Mouse (Mus musculus): ENCODE measurements at regions not wholly inside any gene's neighbourhood (a gene's known extent, or its start where the extent isn't known, plus 50 kb on each side); places are given as distances from the start of the nearest gene placed in this dataset.

DNA sequence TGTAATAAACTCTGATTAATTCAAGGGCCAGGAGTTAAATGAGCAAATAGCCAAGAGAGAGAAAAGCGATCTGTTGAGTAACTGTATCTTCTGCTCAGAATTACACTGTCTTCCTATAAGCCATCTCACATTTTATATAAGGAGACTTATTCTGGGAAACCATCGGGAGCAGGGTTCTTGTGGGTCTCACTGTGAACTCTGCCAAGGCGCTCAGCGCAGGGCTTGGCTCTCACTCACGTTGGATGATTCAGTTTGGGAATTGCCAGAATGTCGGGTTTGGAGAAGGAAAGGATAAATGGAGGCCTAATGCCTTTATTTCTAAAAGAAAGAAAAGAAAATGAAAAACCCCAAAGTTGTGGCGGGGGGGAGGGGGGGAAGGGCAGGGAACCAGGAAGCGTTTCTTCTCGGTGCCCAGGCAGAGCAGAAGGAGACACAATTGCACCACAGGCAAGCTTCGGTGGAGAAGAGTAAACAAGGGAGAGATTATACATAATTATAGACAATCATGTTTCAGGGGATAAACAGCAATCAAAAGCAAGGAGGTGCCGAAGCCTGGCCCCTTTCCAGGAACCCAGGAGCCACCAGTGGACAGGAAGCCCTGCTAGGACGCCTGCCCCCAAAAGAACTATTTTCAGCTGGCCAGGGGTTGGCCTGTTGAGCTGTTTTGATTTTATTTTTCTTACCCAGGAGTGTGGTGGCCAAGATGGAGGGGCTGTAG is 60.5 kb upstream of the Neo1 start:
- Histone ChIP-seq H3K9me3 (ENCODE audit: control insufficient read depth, low read length) (no peaks in the 10 kb centered on the region), H3K27me3 (ENCODE audit: control insufficient read depth, insufficient read depth, low read length) (no peaks in the 10 kb centered on the region), H3K4me1 (replicated peaks; ENCODE audit: control insufficient read depth, insufficient read depth, low read length) (no peaks in the 10 kb centered on the region), H3K27ac (ENCODE audit: low read depth, low read length) (no peak overlapping the region), H3K4me3 (ENCODE audit: low read depth, low read length) (no peak overlapping the region), H3K9ac (ENCODE audit: low read depth, low read length) (no peak overlapping the region), H3K4me2 (replicated peaks; ENCODE audit: low read depth, low read length) (no peak overlapping the region), H3K36me3 (ENCODE audit: control insufficient read depth, insufficient read depth, low read length) (no peaks in the 10 kb centered on the region)
- ATAC-seq (ENCODE audit: low FRiP score) (no peak), DNase-seq (ENCODE audit: low spot score) (no peak)
- WGBS, result 80% methylated on average over 12 of the region's 12 CpGs

- H3K27me3 ChIP-seq (ENCODE audit: control insufficient read depth, insufficient read depth, low read length), result no peaks in the 10 kb centered on the region
- H3K9me3 ChIP-seq (ENCODE audit: control insufficient read depth, low read length), result no peaks in the 10 kb centered on the region
- ATAC-seq (ENCODE audit: low FRiP score), result no peak
- no peak overlapping the region for H3K9ac ChIP-seq (ENCODE audit: low read depth, low read length)
- no peaks in the 10 kb centered on the region for H3K36me3 ChIP-seq (ENCODE audit: control insufficient read depth, insufficient read depth, low read length)
- H3K4me2 ChIP-seq (replicated peaks; ENCODE audit: low read depth, low read length), result no peak overlapping the region
- 72% methylated on average over 7 of the region's 7 CpGs for WGBS
- DNase-seq (ENCODE audit: low spot score), result no peak
- H3K4me3 ChIP-seq (ENCODE audit: low read depth, low read length), result no peak overlapping the region
- H3K27ac ChIP-seq (ENCODE audit: low read depth, low read length), result no peak overlapping the region
- no peaks in the 10 kb centered on the region for H3K4me1 ChIP-seq (replicated peaks; ENCODE audit: control insufficient read depth, insufficient read depth, low read length)
Measured at GRCm38 (mm10) chr9:59095626-59096025, 59.4 kb upstream of the Neo1 start.

GRCm38 (mm10) chr9:59094106-59094505 is 57.9 kb upstream of the Neo1 start:
- DNase-seq (ENCODE audit: low spot score) (no peak), ATAC-seq (ENCODE audit: low FRiP score) (no peak)
- WGBS, result 89% methylated on average over 4 of the region's 4 CpGs
- H3K4me1 ChIP-seq (replicated peaks; ENCODE audit: control insufficient read depth, insufficient read depth, low read length), result no peaks in the 10 kb centered on the region
- H3K9me3 ChIP-seq (ENCODE audit: control insufficient read depth, low read length), result no peaks in the 10 kb centered on the region
- H3K27ac ChIP-seq (ENCODE audit: low read depth, low read length), result no peak overlapping the region
- no peak overlapping the region for H3K9ac ChIP-seq (ENCODE audit: low read depth, low read length)
- no peaks in the 10 kb centered on the region for H3K27me3 ChIP-seq (ENCODE audit: control insufficient read depth, insufficient read depth, low read length)
- H3K4me2 ChIP-seq (replicated peaks; ENCODE audit: low read depth, low read length), result no peak overlapping the region
- H3K4me3 ChIP-seq (ENCODE audit: low read depth, low read length), result no peak overlapping the region
- no peaks in the 10 kb centered on the region for H3K36me3 ChIP-seq (ENCODE audit: control insufficient read depth, insufficient read depth, low read length)

GRCm38 (mm10) chr9:59091179-59091578 is 54.9 kb upstream of the Neo1 start:
- Histone ChIP-seq H3K27ac (ENCODE audit: low read depth, low read length) (no peak overlapping the region), H3K4me3 (ENCODE audit: low read depth, low read length) (no peak overlapping the region), H3K36me3 (ENCODE audit: control insufficient read depth, insufficient read depth, low read length) (no peaks in the 10 kb centered on the region), H3K4me1 (replicated peaks; ENCODE audit: control insufficient read depth, insufficient read depth, low read length) (no peaks in the 10 kb centered on the region), H3K9ac (ENCODE audit: low read depth, low read length) (no peak overlapping the region), H3K27me3 (ENCODE audit: control insufficient read depth, insufficient read depth, low read length) (no peaks in the 10 kb centered on the region), H3K9me3 (ENCODE audit: control insufficient read depth, low read length) (no peaks in the 10 kb centered on the region), H3K4me2 (replicated peaks; ENCODE audit: low read depth, low read length) (no peak overlapping the region)
- DNase-seq (ENCODE audit: low spot score) (no peak), ATAC-seq (ENCODE audit: low FRiP score) (no peak)
- WGBS, result 94% methylated on average over 3 of the region's 3 CpGs

- Histone ChIP-seq H3K4me2 (replicated peaks; ENCODE audit: low read depth, low read length) (no peak overlapping the region), H3K9me3 (ENCODE audit: control insufficient read depth, low read length) (no peaks in the 10 kb centered on the region), H3K4me3 (ENCODE audit: low read depth, low read length) (no peak overlapping the region), H3K9ac (ENCODE audit: low read depth, low read length) (no peak overlapping the region), H3K4me1 (replicated peaks; ENCODE audit: control insufficient read depth, insufficient read depth, low read length) (no peaks in the 10 kb centered on the region), H3K27me3 (ENCODE audit: control insufficient read depth, insufficient read depth, low read length) (no peaks in the 10 kb centered on the region), H3K27ac (ENCODE audit: low read depth, low read length) (no peak overlapping the region), H3K36me3 (ENCODE audit: control insufficient read depth, insufficient read depth, low read length) (no peaks in the 10 kb centered on the region)
- WGBS, result 88% methylated on average over 3 of the region's 3 CpGs
- no peak for DNase-seq (ENCODE audit: low spot score)
- no peak for ATAC-seq (ENCODE audit: low FRiP score)
Measured at GRCm38 (mm10) chr9:59087704-59088103, 51.5 kb upstream of the Neo1 start.

GRCm38 (mm10) chr9:59087112-59087511 is 50.9 kb upstream of the Neo1 start:
- H3K4me1 ChIP-seq (replicated peaks; ENCODE audit: control insufficient read depth, insufficient read depth, low read length), result no peaks in the 10 kb centered on the region
- DNase-seq (ENCODE audit: low spot score) (no peak), ATAC-seq (ENCODE audit: low FRiP score) (no peak)
- no peak overlapping the region for H3K9ac ChIP-seq (ENCODE audit: low read depth, low read length)
- H3K9me3 ChIP-seq (ENCODE audit: control insufficient read depth, low read length), result no peaks in the 10 kb centered on the region
- no peak overlapping the region for H3K4me2 ChIP-seq (replicated peaks; ENCODE audit: low read depth, low read length)
- H3K27me3 ChIP-seq (ENCODE audit: control insufficient read depth, insufficient read depth, low read length), result no peaks in the 10 kb centered on the region
- WGBS, result 81% methylated on average over 9 of the region's 9 CpGs
- H3K36me3 ChIP-seq (ENCODE audit: control insufficient read depth, insufficient read depth, low read length), result no peaks in the 10 kb centered on the region
- H3K27ac ChIP-seq (ENCODE audit: low read depth, low read length), result no peak overlapping the region
- no peak overlapping the region for H3K4me3 ChIP-seq (ENCODE audit: low read depth, low read length)

DNA sequence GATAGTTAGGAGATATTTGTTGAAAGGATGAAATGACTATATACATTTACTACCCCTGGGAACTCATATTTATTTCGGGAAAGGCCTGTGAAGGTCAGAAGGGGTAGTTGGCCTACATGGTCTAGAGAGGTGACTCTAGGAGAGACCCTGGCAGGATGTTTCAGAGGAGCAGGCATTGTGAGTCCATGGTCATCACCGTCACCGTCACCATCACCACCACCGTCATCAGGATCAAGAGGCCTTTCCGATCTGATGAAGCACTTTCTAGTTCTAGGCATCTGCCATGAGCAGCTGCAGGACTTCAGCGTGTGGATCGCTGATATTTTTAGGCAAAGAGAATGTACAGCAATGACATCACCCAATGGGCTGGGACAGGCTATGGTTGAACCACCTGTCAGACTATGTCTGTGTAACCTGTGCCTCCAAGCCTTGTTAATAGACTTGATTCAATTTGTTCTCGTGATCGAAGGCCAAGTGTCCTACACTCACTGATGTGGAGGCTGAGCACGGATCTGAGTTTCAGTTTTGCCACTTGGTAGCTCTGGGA is 50.4 kb upstream of the Neo1 start:
- DNase-seq (ENCODE audit: low spot score), result no peak
- no peaks in the 10 kb centered on the region for H3K36me3 ChIP-seq (ENCODE audit: control insufficient read depth, insufficient read depth, low read length)
- no peak overlapping the region for H3K4me2 ChIP-seq (replicated peaks; ENCODE audit: low read depth, low read length)
- no peaks in the 10 kb centered on the region for H3K9me3 ChIP-seq (ENCODE audit: control insufficient read depth, low read length)
- H3K4me3 ChIP-seq (ENCODE audit: low read depth, low read length), result no peak overlapping the region
- no peak overlapping the region for H3K9ac ChIP-seq (ENCODE audit: low read depth, low read length)
- 94% methylated on average over 10 of the region's 10 CpGs for WGBS
- H3K4me1 ChIP-seq (replicated peaks; ENCODE audit: control insufficient read depth, insufficient read depth, low read length), result no peaks in the 10 kb centered on the region
- ATAC-seq (ENCODE audit: low FRiP score), result no peak
- H3K27ac ChIP-seq (ENCODE audit: low read depth, low read length), result no peak overlapping the region
- H3K27me3 ChIP-seq (ENCODE audit: control insufficient read depth, insufficient read depth, low read length), result no peaks in the 10 kb centered on the region
